Mouse (Mus musculus) thymus, postnatal 36 days (tissue): ENCODE results near the gene Srgap3.

ENCODE experiments used
- DNase-seq, 2 experiments: peaks; one replicate each; pipeline ENCODE4 v3.0.0; 2022; ENCODE audit warnings: mixed read lengths in 2 of 2

Srgap3 gene

GRCm38 (mm10) chr6:112946895-112947436 lies at the start of gene Srgap3:
Srgap3 (minus strand) TSS chr6:112947266.
- peak; percentile 48 to 52 for DNase-seq

DNA sequence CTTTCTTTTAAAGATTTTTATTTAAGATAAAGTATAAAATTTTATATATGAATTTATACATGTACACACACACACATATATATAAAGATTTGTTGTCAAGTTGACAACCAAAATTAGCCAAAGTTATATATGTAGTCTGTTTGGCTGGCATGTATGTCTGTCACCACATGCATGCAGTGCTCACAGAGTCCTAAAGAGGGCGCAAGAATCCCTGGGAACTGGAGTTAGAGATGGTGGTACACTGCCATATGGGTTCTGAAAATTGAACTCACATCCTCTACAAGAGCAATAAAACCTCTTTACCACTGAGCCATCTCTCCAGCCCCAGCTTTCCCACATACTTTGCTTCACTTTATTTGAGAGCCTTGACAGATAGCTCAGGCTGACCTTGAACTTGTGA lies 48.6 kb upstream of the Srgap3 start:
- DNase-seq: no peak

DNA sequence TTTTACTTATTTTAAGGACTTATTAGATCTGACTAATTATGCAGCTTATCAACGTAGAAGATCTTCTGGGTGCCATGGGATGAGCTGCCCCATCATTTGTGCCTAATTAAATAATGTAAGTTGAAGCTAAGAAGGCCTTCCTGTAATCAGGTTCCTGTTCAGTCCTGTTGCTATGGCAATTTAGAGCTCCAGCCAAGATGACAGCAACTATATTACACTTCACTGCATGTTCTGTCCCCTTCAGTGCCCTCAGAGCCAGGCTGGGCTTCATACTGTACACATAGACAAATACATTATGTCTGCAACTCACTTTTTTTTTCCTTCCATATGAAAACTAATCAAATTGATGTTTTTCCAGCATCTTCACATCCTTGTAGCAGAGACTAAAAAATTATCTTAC lies 43.1 kb upstream of the Srgap3 start:
- no peak for DNase-seq

GRCm38 (mm10) chr6:112985362-112986314 lies 38.6 kb upstream of the Srgap3 start:
- DNase-seq: no peak

DNA sequence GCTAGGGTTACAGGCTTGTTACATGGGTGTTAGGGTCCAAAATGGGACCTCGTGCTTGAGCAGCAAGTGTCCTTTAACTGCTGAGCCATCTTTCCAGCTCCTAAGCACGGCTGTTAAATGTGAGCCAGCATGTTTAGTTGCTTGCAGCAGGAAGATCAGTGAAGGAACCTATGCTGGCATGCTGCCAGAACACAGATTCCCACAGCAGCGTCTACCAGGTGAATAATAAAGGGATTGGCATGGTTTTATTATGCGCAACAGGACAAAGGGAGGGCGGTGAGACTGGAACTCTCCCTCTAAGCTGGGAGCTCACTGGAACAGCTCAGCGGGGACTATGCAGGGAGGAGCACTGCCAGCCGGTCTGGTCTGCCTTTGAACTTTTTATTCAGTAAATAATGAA lies 35.2 kb upstream of the Srgap3 start:
- no peak for DNase-seq

- DNase-seq: no peak
These were observed 31.9 kb upstream of the Srgap3 start for GRCm38 (mm10) chr6:112978947-112979346.

- no peak for DNase-seq
These were observed 30.2 kb upstream of the Srgap3 start for GRCm38 (mm10) chr6:112977246-112977645.

- no peak for DNase-seq
These were observed 29.5 kb upstream of the Srgap3 start for GRCm38 (mm10) chr6:112976541-112976940.

GRCm38 (mm10) chr6:112976136-112976535 lies 29.1 kb upstream of the Srgap3 start:
- DNase-seq: no peak

GRCm38 (mm10) chr6:112973786-112974720 lies 27.0 kb upstream of the Srgap3 start:
- DNase-seq: no peak

GRCm38 (mm10) chr6:112972858-112973631 lies 26.0 kb upstream of the Srgap3 start:
- no peak for DNase-seq

DNA sequence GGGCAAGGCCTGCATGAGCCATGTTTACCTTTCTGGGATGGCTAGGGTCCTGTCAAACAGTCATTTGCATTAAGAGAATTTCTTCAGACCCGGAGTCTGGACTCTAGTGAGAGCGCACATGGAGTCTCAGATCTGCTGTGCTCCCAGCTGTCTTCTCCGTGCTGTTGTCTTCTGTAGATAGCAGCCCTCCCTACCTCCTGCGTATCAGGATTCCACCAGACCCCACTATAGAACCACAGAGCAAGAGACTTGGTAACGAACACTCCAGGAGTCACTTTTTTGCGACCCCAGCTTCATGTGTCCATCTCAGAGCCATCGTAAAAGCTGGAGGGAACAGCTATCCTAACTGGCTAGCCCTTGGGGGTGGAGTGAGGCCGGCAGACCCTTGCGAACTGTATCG lies 25.1 kb upstream of the Srgap3 start:
- DNase-seq: no peak

- no peak for DNase-seq
These were observed 24.2 kb upstream of the Srgap3 start for GRCm38 (mm10) chr6:112971116-112971768.

GRCm38 (mm10) chr6:112967359-112967758 lies 20.3 kb upstream of the Srgap3 start:
- DNase-seq: peak; percentile 31 to 55

DNA sequence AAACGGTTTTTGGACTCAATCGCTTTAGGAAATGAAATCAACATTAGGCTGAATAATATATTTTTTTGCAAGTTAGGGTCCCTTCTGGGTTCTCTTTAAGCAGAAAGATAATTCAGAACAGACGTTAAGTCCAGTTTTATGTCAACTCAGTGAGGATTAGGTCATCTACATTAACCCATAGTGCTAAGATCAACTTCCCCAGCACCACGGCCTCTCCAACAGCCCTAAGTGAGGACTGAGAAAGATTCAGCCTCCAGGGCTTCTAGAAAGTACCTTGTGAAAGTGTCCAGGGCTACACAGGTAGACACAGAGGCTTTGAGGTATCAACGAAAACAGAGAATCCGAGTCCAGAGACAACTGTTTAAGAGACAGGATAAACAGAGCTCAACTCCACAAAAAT lies 11.3 kb upstream of the Srgap3 start:
- no peak for DNase-seq

- no peak for DNase-seq
These were observed 10.7 kb upstream of the Srgap3 start for GRCm38 (mm10) chr6:112957583-112958280.

DNA sequence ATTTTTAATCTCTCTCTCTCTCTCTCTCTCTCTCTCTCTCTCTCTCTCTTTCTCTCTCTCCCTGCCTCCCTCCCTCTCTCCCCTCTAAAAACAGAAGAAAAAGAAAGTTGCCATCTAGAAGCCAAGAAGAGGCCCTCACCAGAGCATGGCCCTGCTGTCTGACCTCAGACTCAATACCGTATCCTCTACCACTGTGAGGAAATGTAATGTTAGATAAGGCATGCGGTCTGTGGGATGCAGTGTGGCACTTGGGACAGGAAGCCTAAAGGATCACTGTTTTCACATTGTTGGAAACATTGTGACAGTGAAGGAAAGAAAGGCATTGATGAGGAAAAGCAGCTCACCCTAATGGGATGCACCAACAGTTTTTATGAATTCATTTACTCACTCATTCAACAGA lies 8.7 kb upstream of the Srgap3 start:
- no peak for DNase-seq

DNA sequence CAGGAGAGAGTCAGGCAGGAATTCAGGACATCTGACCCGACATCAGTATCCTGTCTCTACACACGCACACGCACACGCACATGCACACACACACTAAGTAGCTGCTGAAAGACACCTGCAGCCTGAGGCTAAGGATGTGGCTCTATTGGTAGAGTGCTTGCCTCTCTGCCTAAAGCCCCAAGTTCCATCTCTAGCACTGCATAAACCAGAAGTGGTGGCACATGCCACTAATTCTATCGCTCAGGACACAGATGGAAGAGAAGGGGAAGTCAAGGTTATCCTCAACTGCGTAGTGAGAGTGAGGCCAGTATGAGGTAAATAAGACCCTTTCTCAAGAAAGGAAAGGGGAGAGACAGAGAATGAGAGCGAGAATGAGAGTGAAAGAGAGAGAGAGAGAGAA lies 6.8 kb upstream of the Srgap3 start:
- no peak for DNase-seq

DNA sequence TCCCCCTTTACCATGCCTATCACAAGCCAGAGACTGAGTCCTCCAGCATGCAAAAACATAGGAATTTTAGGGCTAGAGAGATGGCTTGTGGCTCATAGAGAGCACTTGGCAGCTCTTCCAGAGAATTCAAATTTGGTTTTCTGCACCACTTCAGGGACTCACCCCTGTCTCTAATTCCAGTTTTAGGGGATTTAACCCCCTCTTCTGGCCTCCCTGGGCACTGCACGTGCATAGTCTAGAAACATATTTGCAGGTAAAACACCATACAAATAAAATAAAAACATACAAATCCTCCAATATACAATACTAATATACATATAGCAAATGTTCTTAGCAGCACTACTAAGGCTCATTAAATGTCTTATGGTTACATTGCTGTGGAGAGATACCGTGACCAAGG lies 4.2 kb upstream of the Srgap3 start:
- peak in 1 of 2 experiments; percentile 15 for DNase-seq

DNA sequence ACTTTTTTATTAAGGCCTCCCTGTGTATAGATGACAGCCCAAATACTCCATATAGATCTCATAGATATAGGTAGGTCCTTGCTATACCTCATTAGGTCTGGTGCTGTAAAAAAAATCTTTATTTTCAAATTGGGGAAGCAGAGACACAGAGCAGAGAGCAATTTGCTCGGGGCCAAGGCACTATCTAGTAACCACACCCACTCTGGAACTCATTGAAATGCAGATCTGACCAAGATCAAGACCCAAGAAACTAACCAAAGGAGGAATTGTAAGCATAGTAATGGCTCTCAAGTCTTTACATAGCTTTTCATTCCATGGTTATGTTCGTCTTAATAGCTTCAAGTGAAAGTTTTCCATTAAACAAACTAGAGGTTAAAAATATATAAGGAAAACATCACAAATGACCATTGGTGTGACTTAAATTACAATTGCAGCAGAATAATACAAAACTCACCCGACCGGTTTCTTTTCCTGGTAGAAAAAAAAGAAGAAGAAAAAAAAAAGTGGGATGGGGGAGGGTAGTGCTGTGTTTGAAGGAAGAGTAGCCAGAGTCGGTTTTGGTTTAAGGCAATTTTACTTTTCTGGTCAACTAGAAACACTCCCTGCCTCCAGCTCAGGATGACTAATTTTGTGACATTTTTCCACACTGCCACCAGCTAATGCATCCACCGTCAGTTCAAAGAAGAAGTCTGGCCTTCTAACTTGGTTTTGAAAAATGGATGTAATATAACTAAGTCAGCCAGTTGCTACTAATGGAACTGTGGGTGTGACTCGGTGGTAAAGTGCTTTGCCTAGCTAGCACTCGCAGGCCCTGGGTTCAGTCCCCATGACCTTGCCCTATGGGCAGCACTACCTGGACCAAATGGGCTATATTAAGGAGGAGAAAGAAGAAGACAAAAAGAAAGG lies 3.4 kb upstream of the Srgap3 start:
- no peak for DNase-seq
